Mouse (Mus musculus) forebrain, embryonic 16.5 days (tissue): ENCODE measurements around the gene Osbpl6. TPM values are rescaled to one million over a fixed set of nuclear protein-coding genes. Genes with fewer than 3 reads are reported as not detected.

Source experiments
- ATAC-seq: fragments of 200-750 bp; cut with Nextera tagmentation; 2 replicates; pipeline ENCODE4 v1.8.0; 2017; ENCODE audit warnings: mild to moderate bottlenecking, moderate library complexity
- H3K27ac ChIP-seq: fragments of 300-500 bp; sonication (generic); 2 replicates; pipeline ENCODE4 v1.5.1; 2014; ENCODE audit warnings: low read length, control low read depth
- H3K27me3 ChIP-seq: fragments of 300-500 bp; sonication (generic); replicated peaks from 2 replicates; pipeline ENCODE4 v1.6.1; 2014; ENCODE audit warnings: low read length; ENCODE audit not compliant: control insufficient read depth, insufficient read depth
- H3K36me3 ChIP-seq: fragments of 300-500 bp; sonication (generic); 2 replicates; pipeline ENCODE4 v1.6.1; 2014; ENCODE audit not compliant: control insufficient read depth, insufficient read depth
- H3K4me1 ChIP-seq: fragments of 300-500 bp; sonication (generic); replicated peaks from 2 replicates; pipeline ENCODE4 v1.6.1; 2014; ENCODE audit warnings: low read length; ENCODE audit not compliant: control insufficient read depth, insufficient read depth
- H3K4me2 ChIP-seq: fragments of 300-500 bp; sonication (generic); 2 replicates; pipeline ENCODE4 v1.6.1; 2014; ENCODE audit warnings: mild to moderate bottlenecking, low read length, control low read depth
- H3K4me3 ChIP-seq: fragments of 300-500 bp; sonication (generic); replicated peaks from 2 replicates; pipeline ENCODE4 v1.5.1; 2014; ENCODE audit warnings: mild to moderate bottlenecking, low read length, control low read depth
- H3K9ac ChIP-seq: fragments of 300-500 bp; sonication (generic); replicated peaks from 2 replicates; pipeline ENCODE4 v1.6.1; 2014; ENCODE audit warnings: low read depth, low read length, control low read depth
- H3K9me3 ChIP-seq: fragments of 300-500 bp; sonication (generic); 2 replicates; pipeline ENCODE4 v1.6.1; 2016; ENCODE audit warnings: low read length; ENCODE audit not compliant: control insufficient read depth
- WGBS: fragments of 180-500 bp; shearing (Covaris S2); extraction: QIAGEN DNeasy Blood & Tissue Kit; methylation state at CpG from one replicate; pipeline ENCODE4 v1.1.7; 2014; 5-methylcytosine and 5-hydroxymethylcytosine counted together
- polyA plus RNA-seq: library from polyadenylated mRNA; unstranded; fragments of >200 nt; fragmentation: Nextera tagmentation; extraction: Ambion mirVana; gene quantifications from 2 replicates; pipeline ENCODE4 v1.2.1, GENCODE M21; 2015

Osbpl6 gene
- polyA plus RNA-seq, 1 experiment from 2014 or later = 28.0 TPM

GRCm38 (mm10) chr2:76372244-76372643 lies 34.1 kb upstream of the Osbpl6 start:
- Histone ChIP-seq H3K4me2 (no peak overlapping the region), H3K27me3 (no peaks in the 10 kb centered on the region), H3K9me3 (no peaks in the 10 kb centered on the region), H3K27ac (no peak overlapping the region), H3K4me3 (no peak overlapping the region), H3K4me1 (peaks cover 8% of the 10 kb centered on the region), H3K9ac (no peak overlapping the region), H3K36me3 (peaks cover 8% of the 10 kb centered on the region)
- 94% methylated on average over 4 of the region's 4 CpGs for WGBS
- no peak for ATAC-seq

GRCm38 (mm10) chr2:76374544-76375206 lies 31.6 kb upstream of the Osbpl6 start:
- Histone ChIP-seq H3K9me3 (no peaks in the 10 kb centered on the region), H3K4me3 (no peak overlapping the region), H3K4me2 (no peak overlapping the region), H3K9ac (no peak overlapping the region), H3K4me1 (peaks cover 8% of the 10 kb centered on the region), H3K36me3 (peaks cover 21% of the 10 kb centered on the region), H3K27ac (no peak overlapping the region), H3K27me3 (no peaks in the 10 kb centered on the region)
- ATAC-seq = no peak
- 93% methylated on average over 6 of the region's 6 CpGs for WGBS

GRCm38 (mm10) chr2:76378646-76379045 lies 27.7 kb upstream of the Osbpl6 start:
- Histone ChIP-seq H3K9ac (no peak overlapping the region), H3K36me3 (peaks cover 31% of the 10 kb centered on the region), H3K27ac (no peak overlapping the region), H3K4me3 (no peak overlapping the region), H3K27me3 (no peaks in the 10 kb centered on the region), H3K9me3 (no peaks in the 10 kb centered on the region), H3K4me1 (no peaks in the 10 kb centered on the region), H3K4me2 (no peak overlapping the region)
- ATAC-seq = no peak
- WGBS = 96% methylated on average over 19 of the region's 19 CpGs

- H3K9ac ChIP-seq = no peak overlapping the region
- no peak overlapping the region for H3K4me3 ChIP-seq
- H3K27me3 ChIP-seq = no peaks in the 10 kb centered on the region
- H3K4me1 ChIP-seq = no peaks in the 10 kb centered on the region
- no peak overlapping the region for H3K27ac ChIP-seq
- H3K36me3 ChIP-seq = peaks cover 10% of the 10 kb centered on the region
- H3K9me3 ChIP-seq = no peaks in the 10 kb centered on the region
- ATAC-seq = no peak
- no peak overlapping the region for H3K4me2 ChIP-seq
These were observed 19.8 kb upstream of the Osbpl6 start for GRCm38 (mm10) chr2:76386531-76386930.

- Histone ChIP-seq H3K27ac (no peak overlapping the region), H3K9ac (no peak overlapping the region), H3K27me3 (0 out of 2 replicates have a peak, but pooled peaks cover 9% of the 10 kb centered on the region), H3K4me1 (peaks cover 2% of the 10 kb centered on the region), H3K36me3 (no peaks in the 10 kb centered on the region), H3K4me2 (no peak overlapping the region), H3K9me3 (no peaks in the 10 kb centered on the region), H3K4me3 (no peak overlapping the region)
- no peak for ATAC-seq
These were observed 6.1 kb upstream of the Osbpl6 start for GRCm38 (mm10) chr2:76400178-76400577.

GRCm38 (mm10) chr2:76405596-76406150 lies 635 bp upstream of the Osbpl6 start:
- Histone ChIP-seq H3K27me3 (0 out of 2 replicates have a peak, but pooled peaks cover 9% of the 10 kb centered on the region), H3K9me3 (no peaks in the 10 kb centered on the region)

GRCm38 (mm10) chr2:76406937-76407441 lies 681 bp downstream of the Osbpl6 start:
- Histone ChIP-seq H3K9ac (peak overlapping the region; percentile 97), H3K27me3 (0 out of 2 replicates have a peak, but pooled peaks cover 9% of the 10 kb centered on the region), H3K27ac (peak overlapping the region; percentile 81), H3K4me2 (peak overlapping the region; percentile 66), H3K9me3 (no peaks in the 10 kb centered on the region), H3K4me1 (peaks cover 7% of the 10 kb centered on the region), H3K36me3 (no peaks in the 10 kb centered on the region), H3K4me3 (peak overlapping the region; percentile 99)
- peak; percentile 56 for ATAC-seq
- under 1% methylated on average over 48 of the region's 49 CpGs for WGBS

More at GRCm38 (mm10) chr2:76405596-76406150, 635 bp upstream of the Osbpl6 start:
- Histone ChIP-seq H3K4me3 (peak overlapping the region; percentile 99), H3K4me1 (peaks cover 7% of the 10 kb centered on the region), H3K36me3 (no peaks in the 10 kb centered on the region), H3K4me2 (peak overlapping the region; percentile 66), H3K27ac (peak overlapping the region; percentile 43; the same call in 1 of the 2 replicates), H3K9ac (peak overlapping the region; percentile 97)
- peak; percentile 46 for ATAC-seq
- under 1% methylated on average over 15 of the region's 15 CpGs for WGBS

- H3K9ac ChIP-seq = no peak overlapping the region
- H3K27ac ChIP-seq = no peak overlapping the region
- H3K36me3 ChIP-seq = no peaks in the 10 kb centered on the region
- ATAC-seq = no peak
- H3K4me1 ChIP-seq = peaks cover 7% of the 10 kb centered on the region
- H3K27me3 ChIP-seq = 0 out of 2 replicates have a peak, but pooled peaks cover 4% of the 10 kb centered on the region
- no peaks in the 10 kb centered on the region for H3K9me3 ChIP-seq
- no peak overlapping the region for H3K4me3 ChIP-seq
- WGBS = 88% methylated on average over 1 of the region's 1 CpGs
- H3K4me2 ChIP-seq = no peak overlapping the region
These were observed 3.2 kb downstream of the Osbpl6 start for GRCm38 (mm10) chr2:76409526-76409925.

GRCm38 (mm10) chr2:76409986-76410385 lies 3.7 kb downstream of the Osbpl6 start:
- ATAC-seq = no peak
- no peaks in the 10 kb centered on the region for H3K27me3 ChIP-seq
- H3K9me3 ChIP-seq = no peaks in the 10 kb centered on the region
- H3K4me2 ChIP-seq = no peak overlapping the region
- H3K27ac ChIP-seq = no peak overlapping the region
- no peak overlapping the region for H3K4me3 ChIP-seq
- WGBS = 90% methylated on average over 2 of the region's 2 CpGs
- H3K4me1 ChIP-seq = peaks cover 7% of the 10 kb centered on the region
- H3K9ac ChIP-seq = no peak overlapping the region
- no peaks in the 10 kb centered on the region for H3K36me3 ChIP-seq
